Mouse (Mus musculus): ENCODE data around the gene Ccnh. TPM values are rescaled to one million over a fixed set of nuclear protein-coding genes. Genes with fewer than 3 reads are reported as not detected.

Gene Ccnh
- polyA plus RNA-seq, 1 experiment from 2014 or later, result 85.6 TPM

DNA sequence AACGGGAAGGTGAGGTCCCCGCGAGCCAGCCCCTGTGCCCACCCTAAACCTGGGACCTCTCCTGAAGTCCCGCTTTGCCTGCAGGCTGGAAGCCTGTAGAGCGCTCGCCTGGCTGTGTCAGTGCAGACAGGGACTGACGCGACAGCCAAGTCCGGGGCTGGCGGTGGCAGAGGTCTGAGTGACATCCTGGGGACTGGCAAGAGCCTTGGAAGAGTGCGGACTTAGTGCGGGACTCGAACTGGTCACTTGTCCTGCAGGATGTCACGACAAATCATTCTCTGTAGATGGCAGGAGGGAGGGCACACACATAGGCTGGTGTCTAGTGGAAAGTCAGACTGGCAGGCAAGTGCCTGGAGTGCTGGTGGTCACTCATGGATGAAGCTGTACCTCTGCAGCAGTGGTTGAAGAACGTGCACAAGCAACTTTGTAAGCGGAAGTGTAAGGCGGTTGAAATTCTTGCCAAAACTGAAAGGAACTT lies 475 bp downstream of the Ccnh start:
- Histone ChIP-seq H3K27me3 (ENCODE audit: insufficient read depth, low read length) (no peaks in the 10 kb centered on the region), H3K9me3 (replicated peaks; ENCODE audit: low read length) (no peaks in the 10 kb centered on the region), H3K9ac (ENCODE audit: low read depth, low read length) (peak overlapping the region; percentile 66), H3K4me1 (replicated peaks; ENCODE audit: insufficient read depth, low read length) (no peaks in the 10 kb centered on the region), H3K27ac (peak overlapping the region; percentile 73), H3K4me3 (replicated peaks; ENCODE audit: low read depth, low read length) (peak overlapping the region; percentile 76), H3K4me2 (ENCODE audit: low read length) (peak overlapping the region; percentile 91), H3K36me3 (ENCODE audit: insufficient read depth, low read length) (no peaks in the 10 kb centered on the region)
- ATAC-seq (replicated peaks; ENCODE audit: low FRiP score, low read depth) (peak; percentile 71), DNase-seq (ENCODE audit: low spot score) (peak; percentile 58)
- no peak for TF ChIP-seq CTCF (IDR thresholded peaks at IDR 0.05; ENCODE audit: low read depth)
- under 1% methylated on average over 17 of the region's 17 CpGs for WGBS

DNA sequence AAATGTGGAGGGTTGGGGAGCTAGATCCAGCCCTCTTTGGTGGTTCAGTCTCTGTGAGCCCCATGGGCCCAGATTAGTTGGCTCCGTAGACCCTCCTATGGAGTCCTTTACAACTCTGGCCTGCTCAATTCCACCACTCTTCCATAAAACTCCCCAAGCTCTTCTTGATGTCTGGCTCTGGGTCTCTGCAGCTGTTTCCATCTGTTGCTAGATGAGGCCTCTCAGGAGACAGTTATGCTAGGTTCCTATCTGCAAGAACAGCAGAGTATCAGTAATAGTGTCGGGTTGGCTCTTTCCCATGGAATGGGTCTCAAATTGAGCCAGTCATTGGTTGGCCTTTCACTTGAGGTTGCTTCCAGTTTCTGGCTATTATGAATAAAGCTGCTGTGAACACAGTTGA lies 2.0 kb downstream of the Ccnh start:
- Histone ChIP-seq H3K4me1 (replicated peaks; ENCODE audit: insufficient read depth, low read length) (no peaks in the 10 kb centered on the region), H3K27me3 (ENCODE audit: insufficient read depth, low read length) (no peaks in the 10 kb centered on the region), H3K9me3 (replicated peaks; ENCODE audit: low read length) (no peaks in the 10 kb centered on the region), H3K9ac (ENCODE audit: low read depth, low read length) (no peak overlapping the region), H3K4me3 (replicated peaks; ENCODE audit: low read depth, low read length) (no peak overlapping the region), H3K4me2 (ENCODE audit: low read length) (no peak overlapping the region), H3K27ac (no peak overlapping the region), H3K36me3 (ENCODE audit: insufficient read depth, low read length) (no peaks in the 10 kb centered on the region)
- WGBS, result 94% methylated on average over 2 of the region's 2 CpGs
- no peak for ATAC-seq (replicated peaks; ENCODE audit: low FRiP score, low read depth)
- TF ChIP-seq CTCF (IDR thresholded peaks at IDR 0.05; ENCODE audit: low read depth), result no peak
- DNase-seq (ENCODE audit: low spot score), result no peak

DNA sequence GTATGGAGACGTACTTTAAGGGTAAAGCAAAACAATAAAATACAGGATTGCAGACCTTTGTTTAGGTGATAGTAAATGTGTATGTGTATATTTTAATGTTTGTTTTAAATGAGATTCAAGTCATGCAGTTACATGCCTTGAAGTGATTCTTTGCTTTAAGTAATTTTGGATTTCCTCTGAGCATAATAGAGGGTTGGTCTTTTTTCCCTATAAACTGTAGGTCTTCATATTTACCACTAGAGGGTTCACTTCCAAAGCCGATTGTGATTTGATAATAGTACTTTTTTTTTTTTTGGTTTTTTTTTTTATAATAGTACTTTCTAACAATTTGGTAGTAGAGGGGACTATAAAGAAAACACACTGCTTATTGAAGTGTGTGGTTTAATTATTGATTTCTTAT lies 18.3 kb downstream of the Ccnh start:
- Histone ChIP-seq H3K9ac (ENCODE audit: low read depth, low read length) (no peak overlapping the region), H3K4me3 (replicated peaks; ENCODE audit: low read depth, low read length) (no peak overlapping the region), H3K4me2 (ENCODE audit: low read length) (no peak overlapping the region), H3K4me1 (replicated peaks; ENCODE audit: insufficient read depth, low read length) (no peaks in the 10 kb centered on the region), H3K27ac (no peak overlapping the region), H3K27me3 (ENCODE audit: insufficient read depth, low read length) (no peaks in the 10 kb centered on the region), H3K9me3 (replicated peaks; ENCODE audit: low read length) (no peaks in the 10 kb centered on the region), H3K36me3 (ENCODE audit: insufficient read depth, low read length) (peaks cover 13% of the 10 kb centered on the region)
- 64% methylated on average over 2 of the region's 2 CpGs for WGBS
- TF ChIP-seq CTCF (IDR thresholded peaks at IDR 0.05; ENCODE audit: low read depth), result peak; percentile 67
- ATAC-seq (replicated peaks; ENCODE audit: low FRiP score, low read depth), result no peak
- peak; percentile 73 for DNase-seq (ENCODE audit: low spot score)

DNA sequence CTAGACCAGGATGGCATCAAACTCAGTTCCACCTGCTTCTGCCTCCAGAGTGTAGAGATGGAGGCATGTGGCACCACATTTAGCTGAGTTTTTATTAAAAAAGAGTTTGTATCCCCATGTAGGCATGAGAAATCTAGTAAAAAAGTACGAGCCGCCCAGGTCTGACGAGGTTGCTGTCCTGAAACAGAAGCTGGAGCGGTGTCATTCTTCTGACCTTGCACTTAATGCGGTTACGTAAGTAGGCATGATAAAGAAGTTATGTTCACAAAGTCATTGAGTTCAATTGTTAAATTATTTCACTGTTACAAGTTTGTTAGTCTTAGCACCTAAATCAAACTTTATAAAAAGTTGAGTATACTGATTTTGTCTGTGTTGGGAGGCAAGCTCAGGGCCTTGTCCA lies 19.4 kb downstream of the Ccnh start:
- H3K4me3 ChIP-seq (replicated peaks; ENCODE audit: low read depth, low read length), result no peak overlapping the region
- no peaks in the 10 kb centered on the region for H3K9me3 ChIP-seq (replicated peaks; ENCODE audit: low read length)
- H3K27ac ChIP-seq, result no peak overlapping the region
- H3K4me1 ChIP-seq (replicated peaks; ENCODE audit: insufficient read depth, low read length), result no peaks in the 10 kb centered on the region
- ATAC-seq (replicated peaks; ENCODE audit: low FRiP score, low read depth), result no peak
- no peak for DNase-seq (ENCODE audit: low spot score)
- WGBS, result 92% methylated on average over 6 of the region's 6 CpGs
- peaks cover 15% of the 10 kb centered on the region for H3K36me3 ChIP-seq (ENCODE audit: insufficient read depth, low read length)
- no peak overlapping the region for H3K4me2 ChIP-seq (ENCODE audit: low read length)
- no peaks in the 10 kb centered on the region for H3K27me3 ChIP-seq (ENCODE audit: insufficient read depth, low read length)
- no peak overlapping the region for H3K9ac ChIP-seq (ENCODE audit: low read depth, low read length)
- no peak for TF ChIP-seq CTCF (IDR thresholded peaks at IDR 0.05; ENCODE audit: low read depth)

DNA sequence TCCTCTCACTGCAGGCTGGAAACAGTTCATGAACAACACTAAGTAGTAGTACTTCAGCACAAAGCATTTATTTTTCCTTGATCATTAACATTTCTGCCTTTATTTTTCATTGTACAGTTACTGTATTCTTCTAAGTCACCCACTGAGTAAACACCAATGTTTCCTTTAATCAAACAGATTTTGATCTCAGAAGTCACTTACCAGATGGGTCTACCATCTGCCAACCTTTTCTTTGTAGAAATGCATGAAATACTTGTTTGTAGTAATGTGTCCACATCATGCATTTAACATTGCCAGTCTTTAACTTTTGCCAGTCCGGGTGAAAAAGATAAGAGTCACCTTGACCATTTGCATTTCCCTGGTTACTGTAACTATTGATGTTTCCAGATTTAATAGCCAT lies 21.1 kb downstream of the Ccnh start:
- WGBS, result 71% methylated on average over 1 of the region's 1 CpGs
- Histone ChIP-seq H3K4me3 (replicated peaks; ENCODE audit: low read depth, low read length) (no peak overlapping the region), H3K36me3 (ENCODE audit: insufficient read depth, low read length) (peaks cover 15% of the 10 kb centered on the region), H3K27me3 (ENCODE audit: insufficient read depth, low read length) (no peaks in the 10 kb centered on the region), H3K4me2 (ENCODE audit: low read length) (no peak overlapping the region), H3K9ac (ENCODE audit: low read depth, low read length) (no peak overlapping the region), H3K27ac (no peak overlapping the region), H3K4me1 (replicated peaks; ENCODE audit: insufficient read depth, low read length) (no peaks in the 10 kb centered on the region), H3K9me3 (replicated peaks; ENCODE audit: low read length) (no peaks in the 10 kb centered on the region)
- no peak for ATAC-seq (replicated peaks; ENCODE audit: low FRiP score, low read depth)
- no peak for TF ChIP-seq CTCF (IDR thresholded peaks at IDR 0.05; ENCODE audit: low read depth)
- DNase-seq (ENCODE audit: low spot score), result no peak

DNA sequence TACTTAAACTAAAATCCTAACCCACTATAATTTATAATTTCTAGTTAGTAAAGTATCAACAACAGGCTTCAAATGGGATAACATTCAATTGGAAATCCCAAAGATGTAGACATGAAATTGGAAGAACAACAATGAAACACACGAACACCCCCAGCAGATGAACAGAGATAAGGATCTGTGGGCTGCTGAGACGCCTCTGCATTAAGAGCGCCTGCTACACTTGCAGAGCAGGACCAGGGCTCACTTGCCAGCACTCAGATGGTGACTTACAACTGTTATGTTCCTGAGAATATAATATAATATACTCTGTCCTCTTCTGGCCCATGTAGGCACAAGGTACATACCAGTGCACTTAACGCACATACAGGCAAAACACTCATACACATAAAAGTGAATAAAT lies 29.4 kb downstream of the Ccnh start:
- no peak overlapping the region for H3K9ac ChIP-seq (ENCODE audit: low read depth, low read length)
- no peak for ATAC-seq (replicated peaks; ENCODE audit: low FRiP score, low read depth)
- no peak overlapping the region for H3K4me3 ChIP-seq (replicated peaks; ENCODE audit: low read depth, low read length)
- no peaks in the 10 kb centered on the region for H3K9me3 ChIP-seq (replicated peaks; ENCODE audit: low read length)
- H3K27ac ChIP-seq, result no peak overlapping the region
- H3K36me3 ChIP-seq (ENCODE audit: insufficient read depth, low read length), result 0 out of 2 replicates have a peak, but pooled peaks cover 7% of the 10 kb centered on the region
- no peaks in the 10 kb centered on the region for H3K4me1 ChIP-seq (replicated peaks; ENCODE audit: insufficient read depth, low read length)
- no peak overlapping the region for H3K4me2 ChIP-seq (ENCODE audit: low read length)
- no peaks in the 10 kb centered on the region for H3K27me3 ChIP-seq (ENCODE audit: insufficient read depth, low read length)
- no peak for TF ChIP-seq CTCF (IDR thresholded peaks at IDR 0.05; ENCODE audit: low read depth)
- DNase-seq (ENCODE audit: low spot score), result no peak
- 80% methylated on average over 4 of the region's 4 CpGs for WGBS

DNA sequence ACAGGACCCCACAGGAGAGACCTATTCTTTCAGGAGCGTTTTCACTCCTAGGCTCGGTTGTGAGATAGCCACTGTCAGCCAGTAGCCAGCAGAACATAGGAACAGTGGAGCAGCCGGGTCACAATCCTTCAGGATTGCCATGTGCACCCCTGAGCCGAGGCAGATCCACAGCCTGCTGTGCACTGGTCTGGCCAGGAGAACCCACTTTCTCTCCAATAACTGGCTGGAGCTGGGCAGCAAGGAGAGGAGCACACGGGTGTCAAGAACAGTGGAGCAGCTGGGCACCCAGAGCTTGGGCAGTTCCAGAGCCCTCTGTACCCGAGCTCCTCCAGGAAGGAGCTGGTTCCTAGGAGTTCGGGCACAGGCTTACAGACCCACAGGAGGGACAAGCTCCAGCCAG lies 49.6 kb downstream of the Ccnh start:
- H3K27ac ChIP-seq, result no peak overlapping the region
- no peaks in the 10 kb centered on the region for H3K4me1 ChIP-seq (replicated peaks; ENCODE audit: insufficient read depth, low read length)
- TF ChIP-seq CTCF (IDR thresholded peaks at IDR 0.05; ENCODE audit: low read depth), result no peak
- 92% methylated on average over 7 of the region's 7 CpGs for WGBS
- ATAC-seq (replicated peaks; ENCODE audit: low FRiP score, low read depth), result no peak
- no peaks in the 10 kb centered on the region for H3K36me3 ChIP-seq (ENCODE audit: insufficient read depth, low read length)
- H3K9me3 ChIP-seq (replicated peaks; ENCODE audit: low read length), result no peaks in the 10 kb centered on the region
- no peak overlapping the region for H3K4me3 ChIP-seq (replicated peaks; ENCODE audit: low read depth, low read length)
- H3K27me3 ChIP-seq (ENCODE audit: insufficient read depth, low read length), result no peaks in the 10 kb centered on the region
- DNase-seq (ENCODE audit: low spot score), result no peak
- H3K4me2 ChIP-seq (ENCODE audit: low read length), result no peak overlapping the region
- H3K9ac ChIP-seq (ENCODE audit: low read depth, low read length), result no peak overlapping the region

Other genes with a start within 250 kb of the Ccnh start
- 45.0 and 47.6 TPM in 2 replicates for gene Rasa1, start 99.7 kb downstream of the Ccnh start, polyA plus RNA-seq (2015; fragmentation: Nextera tagmentation; extraction: Ambion mirVana)